Comparison of ENCODE assay signal across 30 mouse cellular contexts in the genomic region with DNA sequence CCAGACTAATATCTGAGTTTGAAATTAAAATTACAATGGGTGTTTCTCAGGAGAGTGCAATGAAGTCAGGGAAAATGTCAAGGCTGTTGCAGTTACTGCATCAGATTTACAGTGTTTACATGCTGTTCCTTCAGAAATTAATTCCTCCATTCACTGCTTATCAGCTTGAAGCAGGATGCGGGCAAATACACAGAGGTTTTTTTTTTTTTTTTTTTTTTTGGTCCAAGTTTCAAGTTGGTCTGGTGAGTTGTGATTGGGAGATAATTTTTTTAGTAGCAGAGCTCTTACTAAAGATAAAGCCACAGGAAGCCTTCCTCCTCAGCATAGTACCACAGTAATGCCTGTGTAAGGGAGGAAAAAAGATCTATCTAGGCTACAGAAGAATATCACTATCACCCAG.
"Had no signal": no experiment of that assay in that cellular context is flagged by ENCODE, and none has a peak within 500 bp of the region (broad histone marks: within the 10 kb centered on the region; RNA-seq: fewer than 3 reads in every experiment).

No protein-coding gene starts in this region.

- H3K27ac ChIP-seq: heart, embryonic 13.5 days; heart, embryonic 15.5 days; hindbrain, embryonic 10.5 days; hindbrain, embryonic 12.5 days; hindbrain, embryonic 13.5 days; hindbrain, embryonic 14.5 days; hindbrain, embryonic 15.5 days; hindbrain, postnatal 0 days; intestine, embryonic 15.5 days; kidney, embryonic 15.5 days; kidney, postnatal 0 days; layer of hippocampus, adult 2 months; left cerebral cortex, adult 2 months had no signal

- H3K4me1 ChIP-seq: heart, embryonic 12.5 days; heart, embryonic 13.5 days; heart, embryonic 15.5 days; hindbrain, embryonic 10.5 days; hindbrain, embryonic 12.5 days; hindbrain, embryonic 13.5 days; hindbrain, embryonic 15.5 days; intestine, embryonic 15.5 days; kidney, embryonic 15.5 days had no signal

- H3K9me3 ChIP-seq: heart, embryonic 12.5 days; heart, embryonic 13.5 days; heart, embryonic 15.5 days; hindbrain, embryonic 10.5 days; hindbrain, embryonic 12.5 days; hindbrain, embryonic 13.5 days; hindbrain, embryonic 15.5 days; intestine, embryonic 15.5 days; kidney, embryonic 15.5 days had no signal

- DNase-seq: heart, postnatal 10 days; heart, postnatal 14 days; heart, postnatal 36 days; heart, postnatal 4 days; kidney, adult 11 months; kidney, adult 18-20 months; kidney, adult 2 months; kidney, adult 8-10 months; kidney, adult 9 months; kidney, postnatal 10 days; kidney, postnatal 14 days; kidney, postnatal 25 days; kidney, postnatal 36 days; kidney, postnatal 4 days; layer of hippocampus, adult 9-11 months; layer of hippocampus, postnatal 36 days had no signal

- H3K9ac ChIP-seq: heart, embryonic 12.5 days; heart, embryonic 13.5 days; heart, embryonic 15.5 days; hindbrain, embryonic 12.5 days; hindbrain, embryonic 13.5 days; hindbrain, embryonic 14.5 days; hindbrain, embryonic 15.5 days; intestine, embryonic 15.5 days; kidney, embryonic 15.5 days had no signal

- H3K27me3 ChIP-seq: heart, embryonic 12.5 days; heart, embryonic 13.5 days; heart, embryonic 15.5 days; hindbrain, embryonic 12.5 days; hindbrain, embryonic 13.5 days; hindbrain, embryonic 15.5 days; intestine, embryonic 15.5 days; kidney, embryonic 15.5 days had no signal

- H3K36me3 ChIP-seq: heart, embryonic 12.5 days; heart, embryonic 13.5 days; heart, embryonic 15.5 days; hindbrain, embryonic 10.5 days; hindbrain, embryonic 12.5 days; hindbrain, embryonic 13.5 days; hindbrain, embryonic 15.5 days; intestine, embryonic 15.5 days; kidney, embryonic 15.5 days had no signal

- H3K4me3 ChIP-seq: heart, embryonic 12.5 days; heart, embryonic 13.5 days; heart, embryonic 15.5 days; hindbrain, embryonic 10.5 days; hindbrain, embryonic 12.5 days; hindbrain, embryonic 13.5 days; hindbrain, embryonic 15.5 days; intestine, embryonic 15.5 days; kidney, embryonic 15.5 days; layer of hippocampus, adult 2 months; left cerebral cortex, adult 2 months had no signal
